Mouse (Mus musculus) frontal cortex, postnatal 25 days (tissue): Measurements from ENCODE around the gene Snrnp70.
"Not testable (repeated sequence)": the region's sequence is repeated elsewhere in the genome, so short reads cannot be mapped to it uniquely, and the experiment has no call there.

Source experiments
- DNase-seq, 2 experiments: peaks; one replicate each; pipeline ENCODE4 v3.0.0; 2022; ENCODE audit warnings: low spot score in 2 of 2

The Snrnp70 gene

DNA sequence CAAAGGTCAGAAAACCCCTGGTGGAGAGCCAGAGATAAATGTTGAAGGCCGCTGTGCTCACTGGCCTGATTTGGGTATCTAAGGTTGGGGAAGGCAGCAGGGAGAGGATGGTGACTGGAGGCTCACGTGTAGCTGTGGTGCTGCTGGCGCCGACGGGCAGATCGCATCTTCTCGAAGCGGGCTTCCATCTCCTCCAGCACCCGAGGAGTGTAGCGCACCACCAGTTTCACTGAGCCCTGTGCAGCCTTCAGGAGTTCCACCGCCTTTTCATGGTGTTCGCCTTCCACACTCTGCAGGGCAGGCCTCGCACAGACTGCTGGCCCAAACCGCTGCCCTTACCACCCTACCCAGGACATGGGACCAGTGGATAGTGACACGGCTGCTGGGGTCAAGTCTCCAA is 27.4 kb downstream of the Snrnp70 start:
- no peak for DNase-seq

GRCm38 (mm10) chr7:45367020-45367880 is 28.3 kb downstream of the Snrnp70 start:
- DNase-seq: peak; percentile 96 to 97

DNA sequence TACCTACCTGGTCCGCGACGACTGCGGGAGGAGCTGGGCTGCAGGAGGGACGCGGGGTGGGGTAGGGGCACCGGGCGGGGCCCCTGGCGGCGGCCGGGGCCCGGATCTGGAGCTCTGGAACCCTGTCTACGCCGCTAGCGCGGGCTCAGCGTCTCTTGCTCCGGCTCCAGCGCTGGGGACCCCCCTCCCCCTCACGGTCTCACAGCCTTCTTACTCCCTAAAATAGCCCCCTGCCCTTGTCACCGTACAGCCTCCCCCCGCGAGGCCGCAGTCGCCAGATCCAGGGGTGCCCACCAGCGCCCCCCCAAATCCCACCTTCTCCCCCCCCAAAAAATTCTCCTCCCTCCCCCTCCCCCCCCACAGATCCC is 28.9 kb downstream of the Snrnp70 start, which contains the start of gene Ppfia3:
TSS of gene Ppfia3 (minus strand) at position 368 of the 368 bp plus-strand sequence.
- no peak for DNase-seq

DNA sequence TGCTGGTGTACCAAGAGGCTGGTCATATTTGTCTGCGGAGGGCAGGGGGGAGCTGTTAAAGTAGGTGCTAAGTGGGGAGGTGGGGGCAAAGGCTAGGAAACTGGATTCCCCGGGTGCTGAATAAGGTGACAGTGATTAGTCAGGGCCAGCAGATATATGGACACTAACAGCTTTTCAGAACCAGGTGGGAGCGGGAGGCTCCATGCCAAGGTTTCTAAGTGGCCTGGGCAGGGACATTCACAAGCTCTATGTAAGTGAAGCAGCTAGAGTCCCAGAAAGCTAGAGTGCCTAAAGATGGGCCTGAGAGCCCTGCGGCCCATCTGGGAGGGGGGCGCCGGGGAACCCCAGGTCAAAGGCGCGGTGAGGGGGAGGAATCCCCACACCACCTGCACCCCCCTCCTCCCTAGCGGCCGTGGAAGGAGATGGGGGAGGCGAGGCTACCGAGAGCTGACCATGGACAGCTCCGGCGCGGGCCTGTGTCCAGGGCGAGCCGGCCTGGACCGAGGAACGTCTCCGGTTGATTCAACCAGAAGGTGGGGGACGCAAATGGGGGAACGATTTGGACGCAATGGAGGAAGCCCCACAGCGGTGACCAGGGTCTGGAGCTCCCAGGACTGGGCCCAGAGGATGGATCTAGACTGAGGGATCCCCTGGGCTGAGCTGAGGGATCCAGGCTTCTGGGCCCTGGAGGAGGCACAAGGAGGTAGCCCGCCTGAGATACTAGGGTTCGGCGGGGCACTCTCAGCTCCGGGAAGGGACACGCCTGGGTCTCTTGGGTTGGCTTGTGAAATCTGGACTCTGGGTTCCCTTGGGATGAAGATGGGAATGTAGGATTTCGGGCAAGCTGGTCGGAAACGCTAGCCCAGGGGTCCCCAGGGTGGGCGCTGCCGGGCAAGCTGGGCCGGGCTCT is 29.5 kb downstream of the Snrnp70 start:
- no peak for DNase-seq

- DNase-seq: no peak
Observed at GRCm38 (mm10) chr7:45363983-45364382, 31.6 kb downstream of the Snrnp70 start.

DNA sequence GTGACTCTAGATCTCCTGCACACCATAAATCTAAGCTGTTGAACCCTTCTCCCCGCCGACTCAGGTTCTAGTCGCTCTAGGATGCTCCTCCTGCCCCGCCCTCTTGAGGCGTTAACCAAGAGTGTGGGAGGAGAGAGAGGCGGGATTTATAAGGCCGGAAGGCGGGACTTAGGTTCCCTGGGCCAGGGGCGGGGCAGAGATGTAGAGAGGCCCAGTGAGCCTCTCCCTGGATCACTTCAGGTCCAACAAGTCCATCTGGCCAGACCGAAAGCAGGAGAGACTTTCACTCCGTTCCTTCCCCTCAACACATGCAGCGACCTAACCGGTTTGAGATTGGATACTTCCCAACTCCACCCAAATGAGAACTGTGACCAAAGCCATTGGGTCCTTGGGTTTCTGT is 32.7 kb downstream of the Snrnp70 start:
- no peak for DNase-seq

- peak in 1 of 2 experiments; percentile 68 for DNase-seq
Observed at GRCm38 (mm10) chr7:45361243-45361804, 34.2 kb downstream of the Snrnp70 start.

DNA sequence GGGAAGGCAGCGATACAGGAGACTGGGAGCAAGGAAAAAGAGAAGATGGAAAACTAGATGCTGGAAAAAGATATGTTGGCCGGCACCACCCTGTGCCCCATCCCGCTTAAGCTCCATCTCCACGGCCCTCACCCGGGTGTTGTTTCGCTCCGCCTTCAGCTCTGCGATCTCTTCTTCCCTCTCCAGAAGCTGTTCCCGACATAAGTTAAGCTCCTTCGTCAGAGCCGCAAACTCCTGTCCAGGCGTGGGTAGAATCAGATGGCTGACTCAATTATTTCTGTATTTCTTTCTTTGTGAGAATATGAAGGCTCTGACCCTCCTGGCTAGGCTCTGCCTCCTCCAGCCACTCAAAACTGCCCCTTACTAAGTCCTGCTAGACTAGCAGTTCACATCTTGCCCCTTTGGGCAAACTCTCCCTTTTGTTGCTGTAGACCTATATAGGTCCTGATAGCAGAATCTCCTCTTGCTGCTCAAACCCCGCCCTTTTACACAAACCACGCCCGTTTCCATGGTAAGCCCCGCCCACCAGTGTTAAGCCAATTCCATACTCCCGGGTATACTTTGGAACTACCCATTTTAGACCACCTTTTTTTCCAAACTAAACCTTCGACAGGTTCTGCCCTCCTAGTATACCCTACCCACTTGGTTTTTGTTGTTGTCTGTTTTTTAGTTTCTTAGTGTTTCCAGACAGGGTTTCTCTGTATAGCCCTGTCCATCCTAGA is 35.0 kb downstream of the Snrnp70 start:
- DNase-seq: no peak

DNA sequence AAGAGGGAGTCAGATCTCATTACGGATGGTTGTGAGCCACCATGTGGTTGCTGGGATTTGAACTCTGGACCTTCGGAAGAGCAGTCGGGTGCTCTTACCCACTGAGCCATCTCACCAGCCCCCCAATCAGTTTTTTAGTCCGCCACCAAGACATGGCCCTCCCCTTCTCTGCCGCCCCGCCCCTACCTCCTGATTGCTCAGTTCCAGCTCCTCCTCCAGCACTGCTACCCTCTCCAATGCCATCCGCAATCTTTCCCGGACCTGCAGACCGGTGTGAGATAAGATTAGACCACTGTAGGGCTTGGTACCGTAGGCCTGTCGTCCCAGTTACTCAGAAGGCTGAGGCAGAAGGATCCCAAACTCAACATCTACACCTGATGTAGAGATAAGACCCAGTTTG is 36.5 kb downstream of the Snrnp70 start:
- not testable (repeated sequence) for DNase-seq

- DNase-seq: no peak
Observed at GRCm38 (mm10) chr7:45356087-45356486, 39.5 kb downstream of the Snrnp70 start.

DNA sequence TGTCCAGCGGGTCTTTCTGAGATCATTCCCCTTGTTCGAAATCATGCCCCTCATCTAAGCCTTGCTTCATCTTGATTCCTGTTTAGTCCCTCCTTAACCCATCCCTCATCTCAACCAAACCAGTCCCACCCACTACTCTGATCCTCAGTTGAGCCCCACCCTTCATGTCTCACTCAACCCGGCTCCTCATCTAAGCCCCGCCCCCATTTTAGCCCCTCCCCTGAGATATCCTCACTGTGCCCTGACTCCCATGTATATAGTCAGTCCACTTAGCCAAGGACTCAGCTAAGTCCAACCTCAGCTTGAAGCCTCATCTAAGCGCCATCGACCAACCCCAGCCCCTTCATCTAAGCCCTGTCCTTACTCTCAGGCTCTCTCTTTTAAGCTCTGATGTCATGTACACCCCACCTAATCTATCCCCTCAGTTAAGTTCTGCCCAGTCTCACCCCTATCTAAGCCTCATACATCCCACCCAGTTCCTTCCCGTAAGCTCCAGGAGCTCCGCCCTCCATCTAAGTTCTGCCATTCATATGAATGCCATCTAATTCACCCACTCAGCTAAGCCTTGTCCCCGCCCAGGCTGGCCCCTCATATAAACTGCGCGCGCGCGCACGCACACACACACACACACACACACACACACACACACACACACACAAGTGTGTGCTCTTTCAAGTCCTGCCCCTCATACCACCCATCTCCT is 40.1 kb downstream of the Snrnp70 start:
- DNase-seq: no peak

DNA sequence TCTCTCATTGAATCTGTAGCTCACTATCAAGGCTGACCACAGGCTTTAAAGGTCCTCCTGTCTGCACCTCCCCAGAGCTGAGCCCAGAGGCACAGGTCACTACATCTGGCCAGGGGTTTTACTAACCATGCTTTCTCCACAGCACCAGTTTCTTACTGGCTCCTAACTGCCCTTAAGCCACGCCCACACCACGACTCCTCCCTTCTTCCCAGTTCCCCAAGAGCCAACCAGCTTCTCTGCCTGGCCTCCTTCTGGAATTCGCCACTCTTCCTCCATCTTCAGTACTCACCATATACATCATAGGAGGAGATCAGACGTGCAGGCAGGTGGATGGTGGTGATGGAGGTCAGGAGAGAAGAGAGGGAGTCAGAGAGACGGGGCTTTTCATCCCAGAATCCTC is 42.5 kb downstream of the Snrnp70 start:
- no peak for DNase-seq

DNA sequence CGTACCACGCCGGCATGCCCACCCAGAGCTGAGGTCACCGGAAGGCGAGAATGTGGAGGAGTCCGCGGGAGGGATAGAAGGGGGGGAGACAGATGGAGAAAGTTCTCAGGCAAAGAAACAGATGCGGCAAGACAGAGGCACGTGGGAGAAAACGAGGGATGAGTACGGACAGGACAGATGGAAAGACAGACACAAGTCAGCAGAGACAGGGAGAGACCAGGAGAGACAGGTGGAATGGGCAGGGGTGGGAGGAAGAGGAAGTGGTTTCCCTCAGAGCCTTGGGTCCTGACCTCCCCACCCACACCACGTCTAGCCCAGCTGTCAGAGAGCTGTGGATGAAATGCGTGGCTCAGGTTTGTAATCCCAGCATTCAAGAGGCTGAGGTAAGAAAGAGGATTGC is 48.6 kb downstream of the Snrnp70 start:
- no peak for DNase-seq

GRCm38 (mm10) chr7:45343543-45343942 is 52.0 kb downstream of the Snrnp70 start:
- DNase-seq: no peak

DNA sequence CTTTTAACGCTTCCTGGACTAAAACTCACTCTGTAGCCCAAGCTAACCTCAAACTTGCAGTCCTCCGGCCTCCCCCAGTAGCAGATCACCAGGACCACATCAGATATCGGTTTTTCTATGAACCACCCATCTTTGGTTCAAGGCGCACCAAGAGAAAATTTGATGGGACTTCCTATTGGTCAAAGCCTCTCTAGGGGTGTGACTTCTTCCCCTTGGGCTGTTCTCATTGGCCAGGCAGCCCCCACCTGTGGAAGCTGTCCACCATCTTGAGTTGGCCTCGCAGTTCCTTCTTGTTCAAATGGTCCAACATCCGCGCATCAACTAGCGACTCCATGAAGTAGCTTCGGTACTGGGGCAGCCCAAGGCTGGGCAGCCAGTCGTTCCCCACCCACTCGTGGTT is 53.5 kb downstream of the Snrnp70 start:
- DNase-seq: no peak

DNA sequence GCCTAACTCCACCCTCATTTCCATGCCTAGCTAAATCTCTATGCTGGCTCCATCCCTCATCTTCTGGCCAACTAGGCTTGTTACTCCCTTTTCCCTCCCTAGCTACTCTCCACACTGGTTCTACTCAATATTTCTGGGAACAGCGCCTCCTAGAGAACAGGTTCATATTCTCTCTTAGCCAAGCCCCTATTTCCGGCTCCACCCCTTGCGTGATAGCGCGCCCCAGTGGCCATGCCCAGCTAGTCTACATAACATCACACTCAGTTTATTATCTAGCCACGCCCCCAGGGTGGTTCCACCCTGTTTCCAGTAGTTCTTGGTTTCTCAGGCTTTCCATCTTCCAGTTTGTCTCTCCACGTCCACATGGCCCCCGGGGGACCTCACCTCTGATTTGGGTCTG is 54.2 kb downstream of the Snrnp70 start:
- peak; percentile 56 to 59 for DNase-seq

DNA sequence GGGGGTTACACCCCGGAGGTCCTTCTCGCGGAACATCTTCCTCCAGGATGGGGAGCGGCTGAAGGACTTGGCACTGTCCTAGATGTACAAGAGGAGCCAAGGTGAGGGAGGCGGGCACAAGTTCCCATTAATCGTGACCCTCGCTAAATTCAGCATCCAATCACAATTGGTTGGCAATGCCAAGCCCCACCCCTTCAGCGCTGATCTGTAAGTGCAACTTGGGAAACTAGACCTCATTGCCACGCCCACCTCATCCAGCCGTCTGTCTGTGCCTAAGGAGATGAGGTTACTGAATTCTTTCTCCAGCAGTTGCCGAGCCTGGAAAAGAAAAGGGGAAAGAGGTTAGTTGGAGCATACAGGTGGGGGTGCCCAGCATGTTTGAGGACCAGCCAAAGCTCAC is 54.9 kb downstream of the Snrnp70 start:
- no peak for DNase-seq

DNA sequence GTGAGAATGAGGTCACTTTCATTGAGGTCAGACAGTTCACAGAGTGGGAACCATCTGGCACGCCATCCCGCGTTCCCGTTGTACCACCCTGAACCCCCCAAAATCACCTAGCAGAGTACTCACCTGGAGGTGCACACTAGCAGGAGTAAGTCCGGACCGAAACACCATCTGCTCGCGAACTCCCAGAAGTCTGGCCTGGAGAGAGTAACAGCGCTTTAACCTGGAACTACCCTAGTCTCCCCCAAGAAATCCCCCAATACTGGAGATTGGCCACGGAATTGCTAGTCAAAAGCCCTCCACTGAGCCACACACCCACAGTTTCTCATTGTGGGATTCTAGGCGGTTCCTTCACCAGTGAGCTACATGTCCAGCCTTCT is 55.5 kb downstream of the Snrnp70 start:
- no peak for DNase-seq

- no peak for DNase-seq
Observed at GRCm38 (mm10) chr7:45339410-45340065, 56.0 kb downstream of the Snrnp70 start.

- DNase-seq: no peak
Observed at GRCm38 (mm10) chr7:45338161-45338911, 57.2 kb downstream of the Snrnp70 start.
